Mouse (Mus musculus) lung, embryonic 16.5 days (tissue): Measurements from ENCODE around the gene Ms4a14. TPM values are rescaled to one million over a fixed set of nuclear protein-coding genes. Genes with fewer than 3 reads are reported as not detected.
"Not testable (repeated sequence)": the region's sequence is repeated elsewhere in the genome, so short reads cannot be mapped to it uniquely, and the experiment has no call there.

Experiments used
- ATAC-seq: fragments of 200-750 bp; cut with Nextera tagmentation; 2 replicates; pipeline ENCODE4 v1.8.0; 2017; ENCODE audit warnings: low read depth, mild to moderate bottlenecking, moderate library complexity
- H3K27ac ChIP-seq: fragments of 300-500 bp; sonication (generic); 2 replicates; pipeline ENCODE4 v1.5.1; 2014; ENCODE audit warnings: mild to moderate bottlenecking, control low read depth, low read length
- H3K27me3 ChIP-seq: fragments of 300-500 bp; sonication (generic); 2 replicates; pipeline ENCODE4 v1.6.1; 2014; ENCODE audit warnings: low read depth, low read length, mixed read lengths; ENCODE audit not compliant: control insufficient read depth, insufficient read depth
- H3K36me3 ChIP-seq: fragments of 300-500 bp; sonication (generic); 2 replicates; pipeline ENCODE4 v1.6.1; 2014; ENCODE audit warnings: low read length; ENCODE audit not compliant: control insufficient read depth, insufficient read depth
- H3K4me1 ChIP-seq: fragments of 300-500 bp; sonication (generic); replicated peaks from 2 replicates; pipeline ENCODE4 v1.6.1; 2014; ENCODE audit warnings: low read length, mixed read lengths; ENCODE audit not compliant: control insufficient read depth, insufficient read depth
- H3K4me2 ChIP-seq: fragments of 300-500 bp; sonication (generic); 2 replicates; pipeline ENCODE4 v1.6.1; 2014; ENCODE audit warnings: low read depth, low read length, control low read depth
- H3K4me3 ChIP-seq: fragments of 300-500 bp; sonication (generic); 2 replicates; pipeline ENCODE4 v1.5.1; 2014; ENCODE audit warnings: mild to moderate bottlenecking, low read length, control low read depth
- H3K9ac ChIP-seq: fragments of 300-500 bp; sonication (generic); 2 replicates; pipeline ENCODE4 v1.6.1; 2014; ENCODE audit warnings: low read length, control low read depth
- H3K9me3 ChIP-seq: fragments of 300-500 bp; sonication (generic); 2 replicates; pipeline ENCODE4 v1.6.1; 2016; ENCODE audit warnings: low read length; ENCODE audit not compliant: control insufficient read depth
- WGBS: fragments of 180-500 bp; shearing (Covaris S2); extraction: QIAGEN DNeasy Blood & Tissue Kit; methylation state at CpG from one replicate; pipeline ENCODE4 v1.1.7; 2014; 5-methylcytosine and 5-hydroxymethylcytosine counted together
- polyA plus RNA-seq: library from polyadenylated mRNA; unstranded; fragments of >200 nt; fragmentation: Nextera tagmentation; extraction: Ambion mirVana; gene quantifications from 2 replicates; pipeline ENCODE4 v1.2.1, GENCODE M21; 2015

Ms4a14 gene
- polyA plus RNA-seq, 1 experiment from 2014 or later, result 0.09 TPM

DNA sequence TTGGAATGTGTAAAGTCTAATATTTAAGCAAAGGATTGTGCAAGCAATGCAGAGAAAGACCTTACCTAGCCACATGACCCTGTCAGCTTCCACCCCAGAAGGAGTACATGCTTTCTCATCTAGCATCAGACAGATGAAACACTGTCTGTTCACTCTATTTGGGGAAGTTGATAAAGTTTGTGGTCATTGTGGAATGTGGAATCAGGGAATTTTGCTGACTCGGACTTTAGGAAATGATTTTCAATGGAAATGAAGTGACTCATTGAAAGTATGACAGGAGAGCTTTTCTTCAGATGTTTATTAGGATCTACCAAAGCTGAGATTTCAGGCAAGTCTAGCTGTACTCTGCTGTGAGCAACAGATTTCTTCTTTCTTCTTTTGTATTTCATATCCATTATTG lies 6.9 kb upstream of the Ms4a14 start:
- no peaks in the 10 kb centered on the region for H3K27me3 ChIP-seq
- H3K36me3 ChIP-seq, result no peaks in the 10 kb centered on the region
- ATAC-seq, result no peak
- WGBS, result 58% methylated on average over 1 of the region's 1 CpGs
- no peak overlapping the region for H3K4me3 ChIP-seq
- no peaks in the 10 kb centered on the region for H3K9me3 ChIP-seq
- H3K4me1 ChIP-seq, result no peaks in the 10 kb centered on the region
- no peak overlapping the region for H3K4me2 ChIP-seq
- no peak overlapping the region for H3K9ac ChIP-seq
- no peak overlapping the region for H3K27ac ChIP-seq

DNA sequence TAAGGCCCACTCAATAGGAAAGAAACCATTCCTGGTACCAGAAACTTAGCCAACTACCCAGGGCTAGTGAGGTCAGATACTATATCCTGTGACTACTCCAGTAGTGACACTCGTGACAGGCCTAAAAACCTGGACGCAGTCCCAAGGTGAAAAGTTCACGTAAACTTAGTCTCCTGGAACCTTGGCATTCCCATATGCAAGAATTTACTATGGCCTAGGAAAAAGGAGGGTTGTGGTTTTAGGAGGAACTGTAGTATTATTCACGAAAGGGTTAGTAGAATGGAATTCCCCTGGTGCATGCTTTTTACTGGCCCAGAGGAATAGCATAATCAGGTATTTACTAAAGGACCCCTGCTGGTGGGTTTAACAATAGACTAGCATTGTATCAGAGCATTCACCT lies 2.5 kb upstream of the Ms4a14 start:
- no peaks in the 10 kb centered on the region for H3K4me1 ChIP-seq
- H3K36me3 ChIP-seq, result no peaks in the 10 kb centered on the region
- no peak overlapping the region for H3K4me3 ChIP-seq
- H3K9ac ChIP-seq, result no peak overlapping the region
- no peak overlapping the region for H3K27ac ChIP-seq
- no peaks in the 10 kb centered on the region for H3K9me3 ChIP-seq
- H3K4me2 ChIP-seq, result no peak overlapping the region
- ATAC-seq, result no peak
- H3K27me3 ChIP-seq, result no peaks in the 10 kb centered on the region
- 84% methylated on average over 4 of the region's 4 CpGs for WGBS

DNA sequence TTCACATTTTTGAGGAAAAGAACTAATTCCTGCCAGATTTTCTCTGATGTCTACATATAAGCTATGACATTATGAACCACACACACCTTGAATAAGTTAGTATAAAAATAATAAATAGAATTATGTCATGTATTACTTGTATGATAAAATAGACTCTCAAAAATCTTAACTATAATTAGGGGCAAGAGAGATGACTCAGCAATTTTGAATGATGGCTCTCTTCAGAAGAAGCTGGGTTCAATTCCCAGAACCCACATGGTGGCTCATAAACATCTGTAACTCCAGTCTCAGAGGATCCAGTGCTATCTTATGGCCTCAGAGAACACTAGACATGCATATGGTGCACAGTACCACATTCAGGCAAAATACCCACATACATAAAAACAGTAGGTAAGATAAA lies 5.4 kb downstream of the Ms4a14 start:
- Histone ChIP-seq H3K9ac (no peak overlapping the region), H3K27me3 (no peaks in the 10 kb centered on the region), H3K9me3 (no peaks in the 10 kb centered on the region), H3K4me3 (no peak overlapping the region), H3K36me3 (no peaks in the 10 kb centered on the region), H3K4me2 (no peak overlapping the region), H3K27ac (no peak overlapping the region), H3K4me1 (no peaks in the 10 kb centered on the region)
- no peak for ATAC-seq

- H3K9me3 ChIP-seq, H3K27ac ChIP-seq, H3K4me1 ChIP-seq, H3K4me3 ChIP-seq, ATAC-seq, H3K36me3 ChIP-seq, H3K9ac ChIP-seq, H3K4me2 ChIP-seq, H3K27me3 ChIP-seq: not testable (repeated sequence)
- WGBS, result 59% methylated on average over 4 of the region's 4 CpGs
These were observed 14.7 kb downstream of the Ms4a14 start for GRCm38 (mm10) chr19:11299529-11299928.

GRCm38 (mm10) chr19:11298939-11299338 lies 15.3 kb downstream of the Ms4a14 start:
- ATAC-seq, result no peak
- Histone ChIP-seq H3K36me3 (no peaks in the 10 kb centered on the region), H3K4me1 (no peaks in the 10 kb centered on the region), H3K4me3 (no peak overlapping the region), H3K9ac (no peak overlapping the region), H3K27me3 (no peaks in the 10 kb centered on the region), H3K27ac (no peak overlapping the region), H3K4me2 (no peak overlapping the region), H3K9me3 (no peaks in the 10 kb centered on the region)
- WGBS, result 44% methylated on average over 2 of the region's 2 CpGs

GRCm38 (mm10) chr19:11293616-11294015 lies 20.6 kb downstream of the Ms4a14 start:
- 13% methylated on average over 3 of the region's 3 CpGs for WGBS
- ATAC-seq, H3K27me3 ChIP-seq, H3K36me3 ChIP-seq, H3K9me3 ChIP-seq, H3K27ac ChIP-seq, H3K4me1 ChIP-seq, H3K9ac ChIP-seq: not testable (repeated sequence)
- Histone ChIP-seq H3K4me2 (peak overlapping the region; percentile 59), H3K4me3 (peak overlapping the region; percentile 51; the same call in 1 of the 2 replicates)

DNA sequence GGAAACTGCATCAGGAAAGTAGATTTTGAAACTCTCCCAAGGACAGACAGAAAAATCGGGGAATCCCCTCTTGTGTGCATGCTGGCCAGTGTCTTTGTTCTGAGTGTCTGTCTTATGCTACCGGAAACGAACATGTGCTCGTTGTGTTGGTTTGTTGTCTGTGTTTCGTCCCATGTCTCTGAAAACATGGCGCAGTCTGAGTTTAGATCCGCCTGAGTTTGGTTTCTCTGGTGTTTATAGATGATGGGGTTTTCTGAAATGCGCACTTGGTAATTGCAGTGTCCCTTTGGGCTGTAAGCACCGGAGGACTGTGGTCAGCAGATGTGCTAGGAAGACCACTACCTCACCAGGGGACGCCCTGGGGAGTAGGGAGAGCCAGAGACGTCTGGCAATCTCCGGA lies 21.3 kb downstream of the Ms4a14 start:
- no peaks in the 10 kb centered on the region for H3K4me1 ChIP-seq
- peak overlapping the region; percentile 51 for H3K4me3 ChIP-seq
- ATAC-seq, result no peak
- H3K27ac ChIP-seq, result no peak overlapping the region
- peak overlapping the region; percentile 61 for H3K9ac ChIP-seq
- H3K4me2 ChIP-seq, result peak overlapping the region; percentile 59
- no peaks in the 10 kb centered on the region for H3K9me3 ChIP-seq
- H3K36me3 ChIP-seq, result no peaks in the 10 kb centered on the region
- H3K27me3 ChIP-seq, result no peaks in the 10 kb centered on the region
- WGBS, result 7% methylated on average over 12 of the region's 12 CpGs

- H3K9ac ChIP-seq, result no peak within 1 kb of the TSS
- H3K27me3 ChIP-seq, result no peaks in the 10 kb centered on the region
- WGBS, result 87% methylated on average over 2 of the region's 2 CpGs
- no peak within 1 kb of the TSS for H3K27ac ChIP-seq
- no peaks in the 10 kb centered on the region for H3K9me3 ChIP-seq
- no peak within 1 kb of the TSS for H3K4me3 ChIP-seq
- H3K4me2 ChIP-seq, result no peak within 1 kb of the TSS
- H3K4me1 ChIP-seq, result no peaks in the 10 kb centered on the region
- ATAC-seq, result no peak
- H3K36me3 ChIP-seq, result no peaks in the 10 kb centered on the region
These were observed 30.5 kb downstream of the Ms4a14 start, which contains the start of gene Ms4a5 for GRCm38 (mm10) chr19:11283773-11284172. TSS of gene Ms4a5 (minus strand) at chr19:11283873.

- Histone ChIP-seq H3K27me3 (no peaks in the 10 kb centered on the region), H3K4me2 (no peak overlapping the region), H3K4me3 (no peak overlapping the region), H3K36me3 (no peaks in the 10 kb centered on the region), H3K27ac (no peak overlapping the region), H3K9me3 (no peaks in the 10 kb centered on the region), H3K4me1 (no peaks in the 10 kb centered on the region), H3K9ac (no peak overlapping the region)
- ATAC-seq, result no peak
- 79% methylated on average over 3 of the region's 3 CpGs for WGBS
These were observed 34.0 kb downstream of the Ms4a14 start for GRCm38 (mm10) chr19:11280223-11280622.

DNA sequence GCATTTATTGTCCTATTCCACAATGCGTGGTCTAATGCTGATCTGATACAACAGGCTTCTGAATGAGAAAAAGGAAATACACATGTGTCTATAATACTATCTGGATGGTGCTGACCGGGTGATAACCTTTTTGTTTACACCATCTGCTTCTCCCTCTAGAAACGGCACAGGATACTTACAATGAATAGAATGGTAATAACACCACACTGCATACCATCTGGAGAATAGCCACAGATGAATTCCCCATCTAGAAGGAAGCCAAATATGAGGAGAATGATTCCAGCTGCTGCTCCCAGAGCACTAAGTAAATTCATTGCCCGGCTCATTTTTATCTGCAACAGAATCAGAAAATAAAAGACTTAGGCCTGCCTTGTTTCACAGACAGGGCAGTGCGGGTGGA lies 37.8 kb downstream of the Ms4a14 start:
- peak; percentile 43; the same call in 1 of the 2 replicates for ATAC-seq
- 31% methylated on average over 5 of the region's 5 CpGs for WGBS

More for the DNA sequence above, 37.8 kb downstream of the Ms4a14 start:
- no peaks in the 10 kb centered on the region for H3K27me3 ChIP-seq
- H3K4me2 ChIP-seq, result no peak overlapping the region
- no peaks in the 10 kb centered on the region for H3K4me1 ChIP-seq
- no peaks in the 10 kb centered on the region for H3K9me3 ChIP-seq
- no peak overlapping the region for H3K4me3 ChIP-seq
- no peak overlapping the region for H3K9ac ChIP-seq
- H3K36me3 ChIP-seq, result no peaks in the 10 kb centered on the region
- H3K27ac ChIP-seq, result no peak overlapping the region
